Mouse (Mus musculus): ENCODE data around the gene Itpk1. TPM values are rescaled to one million over a fixed set of nuclear protein-coding genes. Genes with fewer than 3 reads are reported as not detected.
A peak's percentile ranks its signal among the peaks of the same experiment; 100 is the strongest.

Itpk1 gene
- total RNA-seq, 2 experiments from 2014 or later: 9.6 to 11.2 TPM

GRCm38 (mm10) chr12:102696635-102697354, 7.9 kb downstream of the Itpk1 start:
- intact Hi-C loops (cut with DNase I): no loop called here

DNA sequence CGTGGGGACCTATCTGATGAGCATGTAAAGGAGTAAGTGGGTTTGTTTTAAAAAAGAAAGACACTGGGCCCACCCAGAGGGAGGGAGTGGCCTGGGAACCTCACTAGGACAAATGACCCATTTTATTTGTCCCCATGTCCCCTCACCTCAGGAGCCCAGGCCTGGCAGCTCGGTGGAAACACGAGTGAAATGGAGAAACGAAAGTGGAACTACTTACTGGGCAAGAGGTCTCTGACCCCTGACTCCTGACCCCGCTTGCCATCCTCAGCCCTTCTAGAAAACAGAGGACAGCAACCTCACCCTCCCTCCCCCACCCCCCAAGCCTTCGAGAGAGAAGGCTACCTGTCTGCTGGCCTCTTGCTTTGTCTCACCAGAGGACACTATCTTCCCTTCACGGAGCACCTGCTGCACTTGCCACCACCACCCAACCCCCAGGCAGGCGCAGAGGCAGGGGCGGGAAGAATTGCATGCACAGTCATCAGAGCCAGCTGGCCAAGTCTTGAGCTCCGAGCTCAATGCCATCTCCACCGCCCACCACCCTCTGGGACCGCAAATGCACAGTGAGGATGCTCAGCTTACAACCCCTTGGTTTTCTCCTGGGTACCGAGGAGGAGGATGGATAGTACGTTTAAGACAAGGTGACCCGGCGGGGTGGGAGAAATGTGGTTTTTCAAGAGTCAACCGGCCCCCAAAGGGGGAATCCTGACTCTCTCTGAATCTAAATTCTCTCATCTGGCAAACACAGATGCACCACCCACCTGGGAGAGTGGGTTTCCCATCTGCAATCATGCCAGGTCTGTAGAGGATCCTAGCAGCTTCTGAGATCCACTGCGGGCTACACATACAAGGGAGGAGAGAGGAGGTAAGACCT, 9.1 kb downstream of the Itpk1 start:
- no peak for DNase-seq
- intact Hi-C loops (cut with DNase I): no loop called here

More at GRCm38 (mm10) chr12:102696635-102697354, 7.9 kb downstream of the Itpk1 start:
- no peak for DNase-seq

DNA sequence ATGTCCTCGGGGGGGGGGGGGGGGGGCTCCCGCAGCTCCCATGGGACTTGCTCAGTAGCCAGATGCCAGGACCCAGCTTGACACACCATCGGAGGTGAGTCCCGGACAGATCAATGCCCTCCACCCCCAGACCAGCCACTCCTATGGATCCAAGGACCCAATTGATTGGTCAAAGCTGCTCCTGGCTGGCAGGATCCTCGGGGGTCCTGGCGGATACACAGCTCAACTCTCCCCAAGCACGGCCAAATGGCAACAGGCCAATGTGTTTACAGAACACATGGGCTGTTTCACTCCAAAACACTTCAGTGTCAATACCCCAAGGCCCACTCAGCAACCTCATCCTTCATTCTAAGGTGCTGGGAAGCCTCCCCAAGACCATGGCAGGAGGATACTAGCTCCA, 13.0 kb downstream of the Itpk1 start:
- DNase-seq: no peak
- intact Hi-C loops (cut with DNase I): no loop called here

DNA sequence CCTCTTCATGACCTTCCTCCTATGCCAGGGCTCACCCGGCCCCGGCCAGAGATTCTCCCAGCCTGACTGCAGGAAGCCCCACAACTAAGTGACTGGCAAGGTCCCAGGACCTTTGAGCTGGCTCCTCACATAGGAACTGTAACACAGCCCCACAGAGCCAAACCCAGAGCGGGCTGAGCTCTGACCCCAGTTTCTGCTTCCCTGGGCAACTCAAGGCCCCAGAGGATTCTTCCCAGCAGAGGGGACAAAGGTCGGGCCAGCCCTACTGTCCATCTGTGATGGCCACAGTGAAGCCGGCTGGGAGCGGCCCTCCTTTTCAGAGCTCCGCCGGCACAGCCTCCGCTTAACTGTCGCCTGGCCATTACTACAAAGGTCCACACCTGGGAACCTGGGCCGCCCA, 13.6 kb downstream of the Itpk1 start:
- intact Hi-C loops (cut with DNase I): no loop called here
- DNase-seq: peak in 1 of 2 experiments; percentile 52

DNA sequence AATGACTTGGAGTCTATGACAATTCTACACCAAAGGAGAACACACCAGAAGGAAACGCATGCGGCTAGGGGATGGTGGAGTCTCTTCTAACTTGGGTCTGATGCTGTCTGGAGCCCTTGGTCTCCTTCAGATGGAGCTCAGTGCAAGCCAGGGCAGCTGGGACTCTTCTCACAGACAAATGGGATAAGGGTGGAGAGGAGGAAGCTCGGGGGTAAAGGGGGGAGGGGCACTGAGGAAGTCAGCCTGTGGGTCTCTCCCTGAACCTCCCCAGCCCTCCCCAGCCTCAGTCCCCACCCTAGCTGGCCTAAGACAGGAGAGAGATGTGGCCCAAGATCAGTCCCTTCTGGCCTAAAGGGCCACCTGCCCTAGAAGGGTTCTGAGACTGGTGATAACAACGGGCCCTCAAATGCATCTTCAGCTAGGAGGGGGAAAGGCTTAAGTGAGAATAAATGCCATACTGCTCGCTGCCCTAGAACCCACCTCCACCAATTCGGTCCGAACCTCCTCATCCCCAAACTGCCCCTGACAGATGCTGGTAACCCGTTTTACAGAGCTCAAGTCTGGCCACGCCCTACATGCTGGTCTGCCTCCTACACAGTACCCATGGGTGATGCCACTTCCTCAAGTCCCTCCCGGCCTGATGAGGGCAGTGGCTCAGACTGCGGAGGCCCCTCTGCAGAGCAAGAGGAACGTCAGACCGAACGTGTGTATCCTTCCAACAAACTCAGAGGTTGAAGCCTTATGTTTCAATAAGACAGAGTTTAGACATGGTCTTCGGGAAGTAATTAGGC, 14.8 kb downstream of the Itpk1 start:
- intact Hi-C loops (cut with DNase I): no loop called here

GRCm38 (mm10) chr12:102686321-102686720, 18.4 kb downstream of the Itpk1 start:
- no peak for DNase-seq
- intact Hi-C loops (cut with DNase I): no loop called here

More for the DNA sequence above, 14.8 kb downstream of the Itpk1 start:
- DNase-seq: peak in 1 of 2 experiments; percentile 43

- DNase-seq: no peak
- intact Hi-C loops (cut with DNase I): no loop called here
These were observed 19.2 kb downstream of the Itpk1 start for GRCm38 (mm10) chr12:102685523-102685931.

DNA sequence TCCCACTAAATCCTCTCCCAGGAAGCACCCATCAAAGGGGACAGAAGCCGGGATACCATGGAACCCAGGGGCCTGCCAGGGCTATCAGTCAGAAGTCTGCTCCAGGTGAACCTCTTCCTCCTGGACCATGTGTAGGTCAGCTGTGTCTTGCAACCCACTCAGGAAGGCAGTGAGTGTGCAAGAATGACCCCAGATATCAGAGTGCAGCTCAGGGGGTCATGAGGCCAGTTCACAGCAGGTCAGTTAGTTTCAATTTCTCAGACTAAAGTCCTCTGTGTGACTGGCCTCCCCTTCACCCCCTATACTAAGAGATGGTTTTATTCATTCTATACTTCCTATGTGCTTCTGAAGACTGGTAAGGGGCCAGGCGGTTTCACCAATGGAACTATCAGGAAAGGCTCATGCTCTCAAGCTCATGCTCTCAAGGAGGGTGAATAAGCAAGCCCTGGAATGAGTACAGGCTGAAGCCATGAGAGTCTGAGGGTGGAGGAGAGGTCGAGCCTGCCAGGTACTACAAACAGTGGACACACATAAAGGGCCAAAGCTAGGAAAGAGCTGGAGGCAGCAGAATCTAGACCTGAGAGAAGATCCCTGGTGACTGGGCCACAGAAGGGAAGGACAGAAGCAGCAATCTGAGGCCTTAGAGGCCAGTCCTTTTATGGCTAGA, 19.9 kb downstream of the Itpk1 start:
- DNase-seq: no peak
- intact Hi-C loops (cut with DNase I): no loop called here

DNA sequence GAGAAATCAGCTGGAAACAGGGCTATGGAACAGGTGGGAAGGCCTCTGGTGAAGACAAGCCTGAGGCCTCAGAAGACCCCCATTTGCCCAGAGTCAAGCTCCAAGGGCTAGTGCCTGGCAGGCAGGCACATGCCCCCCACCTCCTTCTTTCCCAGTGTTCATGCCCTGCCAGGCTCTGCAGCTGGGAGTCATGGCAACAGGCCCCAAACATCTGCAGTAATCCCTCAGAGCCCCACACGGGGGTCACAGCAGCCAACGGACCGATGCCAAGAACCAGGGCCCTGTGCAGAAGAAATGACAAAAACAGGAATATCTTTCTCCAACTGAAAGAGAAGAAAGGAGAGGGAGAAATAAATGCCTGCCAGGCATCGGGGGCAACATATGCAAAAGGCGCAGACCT, 20.8 kb downstream of the Itpk1 start:
- no peak for DNase-seq
- intact Hi-C loops (cut with DNase I): no loop called here

DNA sequence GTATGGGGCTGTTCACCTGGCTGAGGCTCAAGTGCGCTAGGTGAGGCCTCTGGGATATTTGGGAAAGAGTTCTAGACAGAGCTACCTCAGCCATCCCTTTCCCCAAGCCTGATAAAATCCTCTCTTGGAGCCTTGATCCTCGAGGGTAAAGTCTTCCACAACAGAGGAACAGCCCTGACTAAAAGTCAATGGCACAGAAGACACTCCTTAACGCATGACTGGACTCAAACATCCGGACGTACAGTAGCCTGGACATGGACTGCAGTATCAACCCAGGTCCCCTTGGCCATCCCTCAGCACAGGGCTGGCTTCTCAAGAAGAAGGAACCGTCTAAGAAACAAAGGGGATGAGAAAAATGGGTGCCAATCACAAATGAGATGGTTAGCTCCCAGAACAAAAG, 21.3 kb downstream of the Itpk1 start:
- no peak for DNase-seq
- intact Hi-C loops (cut with DNase I): no loop called here

DNA sequence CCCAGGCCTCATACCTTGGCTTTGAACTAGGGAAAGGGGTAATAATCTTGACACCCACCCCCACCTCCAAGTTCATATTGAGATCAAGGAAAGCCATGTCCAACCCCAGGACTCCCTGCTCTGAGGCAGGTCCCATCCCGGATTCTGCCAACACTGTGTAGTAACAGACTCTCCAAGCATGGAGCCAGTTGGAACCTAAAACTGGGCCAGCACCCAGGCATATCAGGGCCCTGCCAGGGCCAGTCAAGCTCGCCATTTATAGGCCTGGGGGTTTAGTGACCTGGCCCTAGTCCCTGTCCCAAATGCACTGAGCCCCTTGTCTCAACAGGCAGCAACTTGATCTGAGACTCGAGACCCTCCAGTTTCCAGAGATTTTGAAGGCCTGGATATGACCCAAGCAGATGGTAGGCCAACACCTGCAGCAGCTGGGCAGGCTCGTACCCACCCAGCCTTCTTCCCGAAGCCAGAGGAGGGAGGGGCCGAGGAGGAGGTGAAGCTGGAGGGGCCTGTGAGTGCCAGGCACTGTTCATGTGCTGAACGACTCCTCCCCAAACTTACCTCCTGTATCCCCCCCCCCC, 21.9 kb downstream of the Itpk1 start:
- intact Hi-C loops (cut with DNase I): no loop called here
- peak in 1 of 2 experiments; percentile 43 for DNase-seq

DNA sequence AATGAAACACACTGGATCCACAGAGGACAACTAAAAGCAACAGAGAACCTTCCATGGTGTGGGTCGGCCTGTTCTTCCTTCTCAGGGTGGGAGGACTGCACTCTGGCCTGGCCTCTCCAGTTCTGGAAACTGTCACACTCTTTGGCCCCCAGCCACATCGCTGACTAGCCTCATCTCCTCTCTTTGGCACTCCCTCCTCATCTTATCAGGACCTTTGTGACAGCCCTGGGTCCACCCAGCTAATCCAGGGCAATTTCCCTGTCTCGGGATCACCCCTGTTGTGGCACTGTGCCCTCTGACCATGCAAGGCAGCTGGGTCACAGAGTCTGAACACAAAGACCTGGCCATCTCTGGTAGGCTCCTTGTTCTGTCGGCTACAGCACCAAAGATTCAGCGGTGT, 22.6 kb downstream of the Itpk1 start:
- intact Hi-C loops (cut with DNase I): no loop called here
- peak; percentile 73 to 77 for DNase-seq

DNA sequence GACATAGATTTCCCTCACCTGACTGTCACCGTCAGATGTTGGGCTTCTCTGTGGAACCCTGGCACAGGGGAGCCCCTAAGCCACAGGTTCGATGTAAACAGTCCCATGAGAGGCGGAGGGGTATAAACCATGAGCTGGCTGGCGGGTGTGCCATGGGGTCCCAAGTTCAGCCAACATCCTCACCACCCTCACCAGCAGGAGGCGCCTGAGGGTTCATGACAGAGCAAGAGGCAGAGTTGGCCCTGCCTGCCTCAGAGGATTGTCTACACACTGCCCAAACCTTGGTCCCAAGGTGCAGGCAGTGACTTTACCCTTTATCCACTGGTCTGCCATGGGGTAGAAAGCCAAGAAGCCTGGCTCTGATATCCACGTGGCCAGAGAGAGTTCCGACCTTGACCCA, 23.1 kb downstream of the Itpk1 start:
- DNase-seq: peak in 1 of 2 experiments; percentile 49
- intact Hi-C loops (cut with DNase I): no loop called here

DNA sequence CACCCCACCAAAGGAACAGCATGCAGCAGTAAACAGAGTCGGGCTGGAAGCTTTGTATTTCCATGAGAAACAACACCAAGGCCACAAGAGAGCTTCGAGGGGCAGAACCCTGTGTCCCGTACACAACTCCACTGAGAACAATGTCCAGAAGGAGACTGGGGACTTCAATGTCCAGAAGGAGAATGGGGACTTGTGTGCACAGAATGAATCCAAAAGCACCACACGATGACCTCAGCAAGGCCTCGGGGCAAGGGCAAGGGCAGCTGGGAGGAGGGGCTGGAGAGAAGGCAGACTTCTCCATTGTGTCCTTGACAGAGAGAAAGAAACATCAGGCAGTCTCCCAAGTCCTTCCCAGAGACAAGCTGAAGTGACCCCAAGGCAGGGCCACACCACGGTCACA, 25.9 kb downstream of the Itpk1 start:
- no peak for DNase-seq
- intact Hi-C loops (cut with DNase I): loop anchor here (5.0 kb wide), 1 partner anchor 87 kb away; no protein-coding TSS in a partner anchor

- DNase-seq: peak in 1 of 2 experiments; percentile 48
- intact Hi-C loops (cut with DNase I): loop anchor here (5.0 kb wide), 1 partner anchor 85 kb away; no protein-coding TSS in a partner anchor
These were observed 27.6 kb downstream of the Itpk1 start for GRCm38 (mm10) chr12:102677089-102677488.

DNA sequence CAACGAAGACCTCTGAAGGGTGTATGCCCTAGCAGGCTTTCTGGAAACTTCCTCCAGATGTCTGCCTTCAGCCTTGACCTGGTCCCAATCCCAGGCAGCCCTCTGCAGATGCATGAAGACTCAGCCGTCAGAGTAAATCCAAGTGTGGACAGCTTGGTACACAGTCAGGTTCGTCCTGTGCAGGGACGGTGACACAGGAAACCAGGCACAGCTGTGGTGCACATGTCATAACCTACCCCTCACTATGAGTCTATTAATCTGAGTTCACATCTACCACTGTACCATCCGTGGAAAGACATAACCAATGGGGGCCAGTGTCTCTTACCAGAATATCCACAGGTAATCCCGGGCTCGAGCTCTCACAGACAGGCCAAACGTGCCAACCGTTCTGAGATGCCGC, 30.2 kb downstream of the Itpk1 start:
- no peak for DNase-seq
- intact Hi-C loops (cut with DNase I): no loop called here

GRCm38 (mm10) chr12:102674123-102674522, 30.6 kb downstream of the Itpk1 start:
- DNase-seq: no peak

DNA sequence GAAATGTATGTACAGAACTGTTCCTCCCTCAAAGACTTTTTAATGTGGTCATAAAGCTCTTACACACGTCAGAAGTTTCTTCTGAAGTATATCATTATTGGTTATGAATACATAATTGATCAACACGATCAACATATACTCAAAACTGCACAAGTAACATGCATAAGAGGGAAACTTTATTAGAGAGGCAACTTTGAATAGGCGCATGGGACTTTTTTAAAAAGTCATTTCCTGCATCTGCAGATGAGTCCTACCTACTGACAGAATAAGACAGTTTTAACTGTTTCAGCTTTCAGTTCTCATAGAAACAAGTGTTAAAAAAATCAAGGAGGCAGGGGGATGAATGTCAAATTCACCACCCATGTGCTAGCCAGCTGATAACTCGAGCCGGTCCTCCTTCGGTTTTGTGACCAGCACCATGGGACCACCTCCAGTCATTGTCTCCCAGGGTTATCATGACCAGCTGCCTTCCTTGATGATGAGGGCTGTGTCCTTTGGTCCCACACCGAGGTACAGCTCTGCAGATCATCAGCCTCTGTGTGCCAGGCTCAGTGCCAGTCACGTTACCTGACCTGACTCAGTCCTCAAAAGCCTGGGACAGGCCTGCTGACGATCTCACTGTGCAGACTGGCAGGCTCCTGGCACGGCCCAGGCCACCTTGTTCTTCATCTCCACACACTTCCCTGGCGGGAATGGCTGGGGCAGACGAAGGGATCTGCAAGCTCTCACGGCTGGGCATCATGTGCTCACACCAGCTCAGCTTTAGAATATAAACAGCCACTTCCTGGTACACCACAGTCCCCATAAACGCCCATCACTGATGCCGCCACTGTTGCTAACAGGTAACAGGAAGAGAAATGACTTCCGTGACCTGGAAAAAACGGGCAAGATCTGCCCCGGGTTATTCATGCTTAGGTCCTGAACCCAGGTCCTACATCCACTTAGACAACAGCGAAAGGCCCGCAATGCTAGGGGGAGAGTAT, 31.6 kb downstream of the Itpk1 start:
- peak; percentile 46 to 69 for DNase-seq
- intact Hi-C loops (cut with DNase I): no loop called here

More at GRCm38 (mm10) chr12:102674123-102674522, 30.6 kb downstream of the Itpk1 start:
- intact Hi-C loops (cut with DNase I): no loop called here

DNA sequence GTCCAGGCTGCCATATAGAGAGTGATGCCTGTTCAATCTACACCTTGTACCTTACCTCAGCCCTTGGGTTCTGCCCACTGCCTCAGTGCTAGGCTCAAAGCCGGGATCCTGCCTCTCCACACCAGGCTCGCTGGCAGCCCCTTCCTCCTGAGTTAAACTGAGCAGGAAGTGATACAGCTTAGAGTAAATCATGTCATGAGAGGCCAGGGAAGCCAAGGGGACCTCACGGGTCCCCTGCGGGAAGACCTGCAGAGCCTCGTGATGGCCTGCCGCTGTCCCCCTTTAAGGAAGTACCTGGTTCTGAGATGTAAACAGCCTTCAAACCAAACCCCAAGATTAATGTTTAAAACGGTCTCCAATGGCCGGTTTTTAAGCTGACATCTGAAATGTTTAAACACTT, 32.6 kb downstream of the Itpk1 start:
- DNase-seq: no peak
- intact Hi-C loops (cut with DNase I): no loop called here

Measured in heart, postnatal 10 days (tissue).